Comparison of ENCODE assay signal across 8 mouse cellular contexts in the genomic region with DNA sequence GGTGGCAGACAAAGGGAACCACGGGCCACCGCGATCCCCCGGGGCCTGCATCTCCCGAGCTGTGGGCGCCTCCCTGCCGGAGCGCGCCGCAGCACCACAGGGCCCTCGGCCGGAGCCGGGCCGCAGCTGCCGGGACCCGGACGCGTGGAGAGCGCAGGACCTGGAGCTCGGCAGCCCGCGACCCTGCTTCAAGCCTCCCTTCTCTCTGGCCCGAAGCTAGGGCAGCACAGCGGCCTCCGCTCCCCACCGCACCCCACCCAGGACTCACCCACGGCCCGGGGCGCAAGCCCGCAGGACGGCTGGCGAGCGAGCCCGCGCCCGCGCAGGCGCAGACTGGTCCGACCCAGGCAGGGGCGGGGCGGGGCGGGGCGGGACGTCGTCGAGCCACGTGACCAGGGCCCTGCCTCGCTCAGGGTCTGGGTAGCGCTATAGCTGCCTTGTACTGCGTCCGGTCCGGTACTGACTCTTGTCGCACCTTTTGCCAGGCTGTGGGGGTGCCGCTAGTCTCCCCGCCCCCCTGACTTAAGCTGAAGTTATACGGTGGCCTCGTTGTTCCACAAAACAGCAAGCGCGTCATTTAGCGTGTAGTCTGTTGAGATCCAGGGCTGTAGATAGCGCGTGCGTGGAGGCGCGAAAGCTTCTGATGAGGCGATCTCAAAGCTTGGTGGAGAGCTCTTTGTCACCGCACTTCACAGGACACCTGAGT. TPM values are rescaled to one million over a fixed set of nuclear protein-coding genes. Genes with fewer than 3 reads are reported as not detected.
DNase-seq lines count a peak whose midpoint lies in the region; ATAC-seq lines count a peak whose summit lies in the region.

A gene (minus strand): TSS at position 340 of the 706 bp plus-strand sequence.

- peak; percentile 93 for DNase-seq in 3134 (ENCODE audit: extremely low read depth, insufficient read length, low spot score)
- DNase-seq in adrenal gland, postnatal 36 days = peak; percentile 87 to 92
- DNase-seq in heart, adult 18-20 months = peak; percentile 89 to 93
- peak; percentile 88 to 90 for DNase-seq in kidney, adult 8-10 months
- DNase-seq in spleen, postnatal 10 days (ENCODE audit: low spot score in 2 of 2) = peak; percentile 89 to 90

- peak within 1 kb of the TSS; percentile 91 for H3K4me2 ChIP-seq in embryonic facial prominence, embryonic 13.5 days
- H3K4me2 ChIP-seq in limb, embryonic 13.5 days (replicated peaks) = peak within 1 kb of the TSS; percentile 91
- peak within 1 kb of the TSS; percentile 92 for H3K4me2 ChIP-seq in midbrain, embryonic 16.5 days (ENCODE audit: low read length)

- WGBS in embryonic facial prominence, embryonic 13.5 days = under 1% methylated on average over 64 of the region's 67 CpGs
- WGBS in limb, embryonic 13.5 days = under 1% methylated on average over 60 of the region's 67 CpGs
- WGBS in midbrain, embryonic 16.5 days = under 1% methylated on average over 45 of the region's 67 CpGs

- peaks cover 10% of the 10 kb centered on the region for H3K36me3 ChIP-seq in embryonic facial prominence, embryonic 13.5 days
- H3K36me3 ChIP-seq in limb, embryonic 13.5 days = peaks cover 13% of the 10 kb centered on the region
- H3K36me3 ChIP-seq in midbrain, embryonic 16.5 days (ENCODE audit: control insufficient read depth, insufficient read depth, low read length) = 0 out of 2 replicates have a peak, but pooled peaks cover 6% of the 10 kb centered on the region

- H3K4me3 ChIP-seq in embryonic facial prominence, embryonic 13.5 days = peak within 1 kb of the TSS; percentile 94
- H3K4me3 ChIP-seq in limb, embryonic 13.5 days = peak within 1 kb of the TSS; percentile 96
- peak within 1 kb of the TSS; percentile 58 for H3K4me3 ChIP-seq in midbrain, embryonic 16.5 days (ENCODE audit: low read depth, low read length)

- H3K27ac ChIP-seq in embryonic facial prominence, embryonic 13.5 days = peak within 1 kb of the TSS; percentile 92
- peak within 1 kb of the TSS; percentile 89 for H3K27ac ChIP-seq in limb, embryonic 13.5 days
- peak within 1 kb of the TSS; percentile 83 for H3K27ac ChIP-seq in midbrain, embryonic 16.5 days (ENCODE audit: low read length)

- H3K9me3 ChIP-seq in embryonic facial prominence, embryonic 13.5 days = no peaks in the 10 kb centered on the region
- no peaks in the 10 kb centered on the region for H3K9me3 ChIP-seq in limb, embryonic 13.5 days
- H3K9me3 ChIP-seq in midbrain, embryonic 16.5 days (replicated peaks; ENCODE audit: control insufficient read depth, low read length, poor library complexity, severe bottlenecking) = no peaks in the 10 kb centered on the region

- H3K27me3 ChIP-seq in embryonic facial prominence, embryonic 13.5 days = peaks cover 6% of the 10 kb centered on the region; the same call in 1 of the 2 replicates
- no peaks in the 10 kb centered on the region for H3K27me3 ChIP-seq in limb, embryonic 13.5 days
- no peaks in the 10 kb centered on the region for H3K27me3 ChIP-seq in midbrain, embryonic 16.5 days (ENCODE audit: control insufficient read depth, insufficient read depth, low read depth, low read length)

- ATAC-seq in embryonic facial prominence, embryonic 13.5 days (ENCODE audit: insufficient number of reproducible peaks, insufficient read depth, low FRiP score, low TSS enrichment, low read depth) = peak; percentile 94
- ATAC-seq in limb, embryonic 13.5 days (ENCODE audit: low FRiP score, low read depth) = peak; percentile 97
- peak; percentile 98 for ATAC-seq in midbrain, embryonic 16.5 days

- H3K4me1 ChIP-seq in embryonic facial prominence, embryonic 13.5 days = peaks cover 26% of the 10 kb centered on the region
- peaks cover 21% of the 10 kb centered on the region for H3K4me1 ChIP-seq in limb, embryonic 13.5 days
- H3K4me1 ChIP-seq in midbrain, embryonic 16.5 days (ENCODE audit: control insufficient read depth, insufficient read depth, low read length) = peaks cover 24% of the 10 kb centered on the region

- peak within 1 kb of the TSS; percentile 98 for H3K9ac ChIP-seq in embryonic facial prominence, embryonic 13.5 days
- H3K9ac ChIP-seq in limb, embryonic 13.5 days = peak within 1 kb of the TSS; percentile 98
- peak within 1 kb of the TSS; percentile 79 for H3K9ac ChIP-seq in midbrain, embryonic 16.5 days (ENCODE audit: low read depth, low read length)

RNA-seq across cellular contexts. Expression of the gene that starts here (rescaled TPM):
- total RNA-seq in adrenal gland, postnatal 36 days (2021) = 100 to 1,000 TPM; 268 to 422 TPM
- polyA plus RNA-seq in embryonic facial prominence, embryonic 13.5 days (2015; fragmentation: Nextera tagmentation; extraction: Ambion mirVana) = 62.1 and 62.2 TPM in 2 replicates
- 100 to 1,000 TPM; 103 to 107 TPM for total RNA-seq in heart, adult 18-20 months (2021)
- 53.9 and 68.1 TPM in 2 replicates for polyA plus RNA-seq in limb, embryonic 13.5 days (2015; fragmentation: Nextera tagmentation; extraction: Ambion mirVana)
- 70.6 and 72.5 TPM in 2 replicates for polyA plus RNA-seq in midbrain, embryonic 16.5 days (2015; fragmentation: Nextera tagmentation; extraction: Ambion mirVana)

Comparison
In these comparisons a context has a peak if more than half of its experiments do, and no peak if none do; other contexts are left out.
1. Peak in every context shown above with its lines: DNase-seq, ATAC-seq, H3K4me3 ChIP-seq and H3K27ac ChIP-seq.